Mouse (Mus musculus) MEL (cell line): ENCODE measurements around the gene Prlhr. TPM values are rescaled to one million over a fixed set of nuclear protein-coding genes. Genes with fewer than 3 reads are reported as not detected.

Source experiments
- DNase-seq: peaks from one replicate; pipeline ENCODE4 v3.0.0; 2011; ENCODE audit warnings: low read depth, low spot score
- H3K27ac ChIP-seq: 2 replicates; pipeline ENCODE4 v1.5.1; 2012; ENCODE audit warnings: low read depth, mild to moderate bottlenecking, control low read depth, low read length, moderate library complexity; ENCODE audit not compliant: control insufficient read depth
- H3K27me3 ChIP-seq, 2 experiments: fragments of 150-350 bp in 1 of 2; sonication (generic) in 1 of 2; 2 replicates each; pipeline ENCODE4 v1.6.1; 2012; ENCODE audit warnings: low read length in 2 of 2, mild to moderate bottlenecking in 2 of 2, improper control_type of control experiment in 1 of 2, moderate library complexity in 1 of 2; ENCODE audit not compliant: insufficient read depth in 2 of 2, control insufficient read depth in 1 of 2
- H3K36me3 ChIP-seq, 2 experiments: 2 replicates each; pipeline ENCODE4 v1.6.1; 2012 to 2014; ENCODE audit warnings: low read length in 2 of 2, improper control_type of control experiment in 1 of 2, inconsistent platforms in 1 of 2, mild to moderate bottlenecking in 1 of 2; ENCODE audit not compliant: insufficient read depth in 2 of 2, control insufficient read depth in 1 of 2
- H3K4me1 ChIP-seq, 2 experiments: fragments of 150-350 bp in 1 of 2; sonication (generic) in 1 of 2; 2 replicates each; pipeline ENCODE4 v1.6.1; 2012; ENCODE audit warnings: low read length in 2 of 2, improper control_type of control experiment in 1 of 2, mild to moderate bottlenecking in 1 of 2; ENCODE audit not compliant: insufficient read depth in 2 of 2, control insufficient read depth in 1 of 2
- H3K4me3 ChIP-seq, 2 experiments: fragments of 150-350 bp in 1 of 2; sonication (generic) in 1 of 2; 2 replicates each; pipeline ENCODE4 v1.5.1; 2012; ENCODE audit warnings: low read depth in 2 of 2, low read length in 2 of 2, mild to moderate bottlenecking in 2 of 2, moderate library complexity in 2 of 2, control low read depth in 1 of 2, improper control_type of control experiment in 1 of 2; ENCODE audit not compliant: control insufficient read depth in 1 of 2, insufficient read depth in 1 of 2
- H3K79me2 ChIP-seq: 2 replicates; pipeline ENCODE4 v1.6.1; 2012; ENCODE audit warnings: mild to moderate bottlenecking, low read length, moderate library complexity; ENCODE audit not compliant: control insufficient read depth, poor library complexity, insufficient read depth
- H3K9ac ChIP-seq: 2 replicates; pipeline ENCODE4 v1.6.1; 2012; ENCODE audit warnings: low read depth, mild to moderate bottlenecking, control low read depth, low read length, moderate library complexity; ENCODE audit not compliant: control insufficient read depth, poor library complexity, severe bottlenecking
- H3K9me3 ChIP-seq: fragments of 150-350 bp; sonication (generic); replicated peaks from 2 replicates; pipeline ENCODE4 v1.6.1; 2012; ENCODE audit warnings: mild to moderate bottlenecking, low read length, improper control_type of control experiment, moderate library complexity; ENCODE audit not compliant: insufficient read depth
- CTCF ChIP-seq, 3 experiments: IDR thresholded peaks in 2 of 3; conservative IDR thresholded peaks in 1 of 3; 2 replicates each; pipeline ENCODE4 v1.5.1; 2011 to 2012; ENCODE audit warnings: low read length in 3 of 3, low read depth in 2 of 3, mild to moderate bottlenecking in 2 of 3, improper control_type of control experiment in 1 of 3, inconsistent platforms in 1 of 3, mixed read lengths in 1 of 3, moderate library complexity in 1 of 3; ENCODE audit not compliant: control insufficient read depth in 1 of 3, insufficient read depth in 1 of 3, poor library complexity in 1 of 3, severe bottlenecking in 1 of 3
- HCFC1 ChIP-seq: IDR thresholded peaks from 2 replicates; pipeline ENCODE4 v1.6.1; 2012; ENCODE audit warnings: low read depth, mild to moderate bottlenecking, inconsistent platforms, low read length, improper control_type of control experiment, moderate library complexity
- MAZ ChIP-seq: IDR thresholded peaks from 2 replicates; pipeline ENCODE4 v1.6.1; 2012; ENCODE audit warnings: low read depth, mild to moderate bottlenecking, inconsistent platforms, low read length, improper control_type of control experiment
- NRF1 ChIP-seq: IDR thresholded peaks from 2 replicates; pipeline ENCODE4 v1.6.1; 2014; ENCODE audit warnings: low read depth, mild to moderate bottlenecking, inconsistent platforms, low read length, improper control_type of control experiment, moderate library complexity; ENCODE audit not compliant: poor library complexity, insufficient read depth, severe bottlenecking
- POLR2A ChIP-seq, 2 experiments: IDR thresholded peaks; 2 replicates each; pipeline ENCODE4 v1.6.1; 2011 to 2012; ENCODE audit warnings: low read length in 2 of 2, mild to moderate bottlenecking in 2 of 2, control low read depth in 1 of 2, improper control_type of control experiment in 1 of 2, low read depth in 1 of 2, moderate library complexity in 1 of 2; ENCODE audit not compliant: control insufficient read depth in 1 of 2, insufficient read depth in 1 of 2, poor library complexity in 1 of 2
- POLR2AphosphoS2 ChIP-seq: IDR thresholded peaks from 2 replicates; pipeline ENCODE4 v1.6.1; 2011; ENCODE audit warnings: low read length, improper control_type of control experiment
- POLR2AphosphoS5 ChIP-seq: IDR thresholded peaks from 2 replicates; pipeline ENCODE4 v1.6.1; 2012; ENCODE audit warnings: low read depth, borderline replicate concordance, mild to moderate bottlenecking, inconsistent platforms, low read length, moderate library complexity, mixed read lengths
- SIN3A ChIP-seq: IDR thresholded peaks from 2 replicates; pipeline ENCODE4 v1.6.1; 2012; ENCODE audit warnings: low read length, improper control_type of control experiment, inconsistent platforms
- TCF12 ChIP-seq: IDR thresholded peaks from 2 replicates; pipeline ENCODE4 v1.6.1; 2014; ENCODE audit warnings: low read depth, mild to moderate bottlenecking, inconsistent platforms, low read length, improper control_type of control experiment, moderate library complexity
- polyA plus RNA-seq, 2 experiments: library from polyadenylated mRNA; stranded (reverse) in 1 of 2; unstranded in 1 of 2; fragments of >175 nt in 1 of 2; fragments of >200 nt in 1 of 2; gene quantifications; 2 replicates each; pipeline versions ENCODE4 v1.2.1 to v1.2.4; 2012; ENCODE audit warnings: low replicate concordance in 2 of 2, low read depth in 1 of 2; ENCODE audit not compliant: insufficient read length in 2 of 2, insufficient read depth in 1 of 2, missing spikeins in 1 of 2
- total RNA-seq: library from RNA; depleted of rRNA; stranded (reverse); fragments of 300-350 nt; gene quantifications from 2 replicates; pipeline ENCODE4 v1.2.3, GENCODE M21; 2012

The Prlhr gene
- total and polyA plus RNA-seq, 3 experiments, result not detected

DNA sequence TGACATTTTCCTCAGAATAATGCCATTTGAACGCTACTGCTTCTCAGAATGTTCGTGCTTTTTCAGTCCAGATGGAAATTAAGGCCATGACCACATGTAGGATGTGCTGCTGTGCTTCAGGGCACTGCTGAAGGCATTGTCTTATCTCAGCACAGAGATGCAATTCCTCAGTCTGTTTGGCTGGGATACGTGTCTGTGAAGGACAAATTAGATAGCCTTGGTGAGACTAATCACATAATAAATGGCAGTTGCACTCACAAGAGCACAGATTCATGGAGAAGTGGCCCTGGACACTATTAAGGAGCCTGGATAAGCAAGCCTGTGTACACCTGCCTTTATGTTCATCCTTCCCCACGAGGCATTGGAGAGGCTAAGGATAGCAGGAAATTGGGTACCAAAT, 29.1 kb upstream of the Prlhr start:
- no peak for DNase-seq
- H3K4me3 ChIP-seq, result no peak overlapping the region
- no peaks in the 10 kb centered on the region for H3K4me1 ChIP-seq
- TF ChIP-seq POLR2A (IDR thresholded peaks at IDR 0.05; ENCODE audit: control insufficient read depth in 1 of 2, insufficient read depth in 1 of 2, low read depth in 1 of 2, low read length in 2 of 2, poor library complexity in 1 of 2) (no peak), SIN3A (no peak), NRF1 (no peak), HCFC1 (no peak), CTCF (IDR thresholded peaks at IDR 0.05 in 2 of 3, conservative IDR thresholded peaks at IDR 0.05 in 1 of 3; ENCODE audit: control insufficient read depth in 1 of 3, insufficient read depth in 1 of 3, low read depth in 2 of 3, low read length in 3 of 3, poor library complexity in 1 of 3, severe bottlenecking in 1 of 3) (no peak), MAZ (no peak), POLR2AphosphoS2 (no peak), POLR2AphosphoS5 (no peak), TCF12 (no peak)
- H3K79me2 ChIP-seq, result no peaks in the 10 kb centered on the region
- H3K9ac ChIP-seq, result no peak overlapping the region
- no peak overlapping the region for H3K27ac ChIP-seq
- peaks cover 0 to 3% of the 10 kb centered on the region in 2 experiments; a peak in 3 of 4 replicates for H3K27me3 ChIP-seq
- no peaks in the 10 kb centered on the region for H3K36me3 ChIP-seq
- no peaks in the 10 kb centered on the region for H3K9me3 ChIP-seq

DNA sequence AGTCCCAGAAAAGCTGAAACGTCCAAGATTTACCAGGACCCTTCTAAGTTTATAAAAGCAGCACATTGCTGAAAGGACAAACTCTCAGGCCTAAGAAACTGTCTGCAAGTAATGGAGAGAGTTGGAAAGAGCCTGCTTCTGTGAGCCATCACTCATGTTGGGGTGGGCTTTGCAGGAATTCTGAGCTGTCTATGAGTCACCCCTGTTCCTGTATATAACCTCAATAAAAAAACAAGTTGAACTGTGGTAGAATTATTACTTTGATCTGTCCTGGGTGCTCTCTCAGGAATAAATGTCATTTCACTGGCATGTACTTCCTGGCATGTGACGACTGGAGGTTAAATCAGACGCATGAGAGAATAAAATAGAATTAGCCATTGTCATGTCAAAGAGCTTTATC, 27.7 kb upstream of the Prlhr start:
- Histone ChIP-seq H3K4me3 (no peak overlapping the region), H3K27ac (no peak overlapping the region), H3K9ac (no peak overlapping the region), H3K27me3 (peaks cover 0 to 5% of the 10 kb centered on the region in 2 experiments; a peak in 3 of 4 replicates), H3K79me2 (no peaks in the 10 kb centered on the region), H3K4me1 (no peaks in the 10 kb centered on the region), H3K36me3 (no peaks in the 10 kb centered on the region), H3K9me3 (no peaks in the 10 kb centered on the region)
- no peak for TF ChIP-seq POLR2AphosphoS2
- DNase-seq, result no peak

- Histone ChIP-seq H3K36me3 (peaks cover 0 to 3% of the 10 kb centered on the region in 2 experiments; a peak in 2 of 4 replicates), H3K9me3 (no peaks in the 10 kb centered on the region), H3K4me3 (no peak overlapping the region), H3K27ac (no peak overlapping the region), H3K27me3 (peaks cover 0 to 2% of the 10 kb centered on the region in 2 experiments; a peak in 1 of 4 replicates), H3K79me2 (no peaks in the 10 kb centered on the region), H3K9ac (no peak overlapping the region), H3K4me1 (no peaks in the 10 kb centered on the region)
- no peak for DNase-seq
- no peak for TF ChIP-seq CTCF (IDR thresholded peaks at IDR 0.05 in 2 of 3, conservative IDR thresholded peaks at IDR 0.05 in 1 of 3; ENCODE audit: control insufficient read depth in 1 of 3, insufficient read depth in 1 of 3, low read depth in 2 of 3, low read length in 3 of 3, poor library complexity in 1 of 3, severe bottlenecking in 1 of 3)
These were observed 21.5 kb upstream of the Prlhr start for GRCm38 (mm10) chr19:60489566-60489965.
